Mouse (Mus musculus): ENCODE measurements at regions not wholly inside any gene's neighbourhood (a gene's known extent, or its start where the extent isn't known, plus 50 kb on each side); places are given as distances from the start of the nearest gene placed in this dataset.

- 78% methylated on average over 11 of the region's 11 CpGs for WGBS
- DNase-seq: no peak
- TF ChIP-seq POLR2A (IDR thresholded peaks at IDR 0.05; ENCODE audit: borderline replicate concordance, extremely low read depth, low read depth, low read length): no peak
- TF ChIP-seq CTCF (IDR thresholded peaks at IDR 0.05; ENCODE audit: insufficient read depth, low read length): no peak
- Histone ChIP-seq H3K4me1 (ENCODE audit: control insufficient read depth, insufficient read depth, low read length) (no peaks in the 10 kb centered on the region), H3K4me3 (replicated peaks; ENCODE audit: extremely low read depth, low read depth, low read length) (no peak overlapping the region)
Observed at GRCm38 (mm10) chr8:30941511-30942175, 2486.9 kb upstream of the 5930422O12Rik start.

- H3K4me3 ChIP-seq (replicated peaks; ENCODE audit: extremely low read depth, low read depth, low read length): no peak overlapping the region
- no peak for DNase-seq
- TF ChIP-seq CTCF (IDR thresholded peaks at IDR 0.05; ENCODE audit: insufficient read depth, low read length) (no peak), POLR2A (IDR thresholded peaks at IDR 0.05; ENCODE audit: borderline replicate concordance, extremely low read depth, low read depth, low read length) (no peak)
- H3K4me1 ChIP-seq (ENCODE audit: control insufficient read depth, insufficient read depth, low read length): no peaks in the 10 kb centered on the region
- WGBS: 61% methylated on average over 10 of the region's 10 CpGs
Observed at GRCm38 (mm10) chr8:30946154-30947065, 2482.1 kb upstream of the 5930422O12Rik start.

- TF ChIP-seq CTCF (IDR thresholded peaks at IDR 0.05; ENCODE audit: insufficient read depth, low read length): no peak
- TF ChIP-seq POLR2A (IDR thresholded peaks at IDR 0.05; ENCODE audit: borderline replicate concordance, extremely low read depth, low read depth, low read length): no peak
- Histone ChIP-seq H3K4me1 (ENCODE audit: control insufficient read depth, insufficient read depth, low read length) (no peaks in the 10 kb centered on the region), H3K4me3 (replicated peaks; ENCODE audit: extremely low read depth, low read depth, low read length) (no peak overlapping the region)
- no peak for DNase-seq
Observed at GRCm38 (mm10) chr8:30952818-30953217, 2475.7 kb upstream of the 5930422O12Rik start.

- DNase-seq: no peak
- TF ChIP-seq POLR2A (IDR thresholded peaks at IDR 0.05; ENCODE audit: borderline replicate concordance, extremely low read depth, low read depth, low read length): no peak
- TF ChIP-seq CTCF (IDR thresholded peaks at IDR 0.05; ENCODE audit: insufficient read depth, low read length): no peak
- WGBS: 36% methylated on average over 17 of the region's 17 CpGs
- Histone ChIP-seq H3K4me1 (ENCODE audit: control insufficient read depth, insufficient read depth, low read length) (no peaks in the 10 kb centered on the region), H3K4me3 (replicated peaks; ENCODE audit: extremely low read depth, low read depth, low read length) (no peak overlapping the region)
Observed at GRCm38 (mm10) chr8:30959436-30960180, 2468.9 kb upstream of the 5930422O12Rik start.

GRCm38 (mm10) chr8:30960486-30960885 lies 2468.0 kb upstream of the 5930422O12Rik start:
- 78% methylated on average over 8 of the region's 8 CpGs for WGBS
- TF ChIP-seq CTCF (IDR thresholded peaks at IDR 0.05; ENCODE audit: insufficient read depth, low read length) (no peak), POLR2A (IDR thresholded peaks at IDR 0.05; ENCODE audit: borderline replicate concordance, extremely low read depth, low read depth, low read length) (no peak)
- Histone ChIP-seq H3K4me1 (ENCODE audit: control insufficient read depth, insufficient read depth, low read length) (no peaks in the 10 kb centered on the region), H3K4me3 (replicated peaks; ENCODE audit: extremely low read depth, low read depth, low read length) (no peak overlapping the region)
- DNase-seq: no peak

- DNase-seq: no peak
- WGBS: 67% methylated on average over 3 of the region's 3 CpGs
- no peak overlapping the region for H3K4me3 ChIP-seq (replicated peaks; ENCODE audit: extremely low read depth, low read depth, low read length)
- no peaks in the 10 kb centered on the region for H3K4me1 ChIP-seq (ENCODE audit: control insufficient read depth, insufficient read depth, low read length)
- TF ChIP-seq POLR2A (IDR thresholded peaks at IDR 0.05; ENCODE audit: borderline replicate concordance, extremely low read depth, low read depth, low read length) (no peak), CTCF (IDR thresholded peaks at IDR 0.05; ENCODE audit: insufficient read depth, low read length) (no peak)
Observed at GRCm38 (mm10) chr8:30962207-30962606, 2466.3 kb upstream of the 5930422O12Rik start.

- Histone ChIP-seq H3K4me1 (ENCODE audit: control insufficient read depth, insufficient read depth, low read length) (no peaks in the 10 kb centered on the region), H3K4me3 (replicated peaks; ENCODE audit: extremely low read depth, low read depth, low read length) (no peak overlapping the region)
- 59% methylated on average over 2 of the region's 2 CpGs for WGBS
- DNase-seq: no peak
- no peak for TF ChIP-seq POLR2A (IDR thresholded peaks at IDR 0.05; ENCODE audit: borderline replicate concordance, extremely low read depth, low read depth, low read length)
- TF ChIP-seq CTCF (IDR thresholded peaks at IDR 0.05; ENCODE audit: insufficient read depth, low read length): no peak
Observed at GRCm38 (mm10) chr8:30982814-30983213, 2445.7 kb upstream of the 5930422O12Rik start.

- WGBS: 68% methylated on average over 5 of the region's 5 CpGs
- Histone ChIP-seq H3K4me3 (replicated peaks; ENCODE audit: extremely low read depth, low read depth, low read length) (no peak overlapping the region), H3K4me1 (ENCODE audit: control insufficient read depth, insufficient read depth, low read length) (no peaks in the 10 kb centered on the region)
- TF ChIP-seq POLR2A (IDR thresholded peaks at IDR 0.05; ENCODE audit: borderline replicate concordance, extremely low read depth, low read depth, low read length) (no peak), CTCF (IDR thresholded peaks at IDR 0.05; ENCODE audit: insufficient read depth, low read length) (no peak)
- no peak for DNase-seq
Observed at GRCm38 (mm10) chr8:30988051-30988450, 2440.5 kb upstream of the 5930422O12Rik start.

GRCm38 (mm10) chr8:30998657-30999056 lies 2429.9 kb upstream of the 5930422O12Rik start:
- TF ChIP-seq POLR2A (IDR thresholded peaks at IDR 0.05; ENCODE audit: borderline replicate concordance, extremely low read depth, low read depth, low read length) (no peak), CTCF (IDR thresholded peaks at IDR 0.05; ENCODE audit: insufficient read depth, low read length) (no peak)
- Histone ChIP-seq H3K4me1 (ENCODE audit: control insufficient read depth, insufficient read depth, low read length) (no peaks in the 10 kb centered on the region), H3K4me3 (replicated peaks; ENCODE audit: extremely low read depth, low read depth, low read length) (no peak overlapping the region)
- 65% methylated on average over 9 of the region's 9 CpGs for WGBS
- no peak for DNase-seq

Measured in lung, adult 2 months (tissue).